Mouse (Mus musculus): ENCODE results near the gene Pdxk.
"Not testable (repeated sequence)": the region's sequence is repeated elsewhere in the genome, so short reads cannot be mapped to it uniquely, and the experiment has no call there.

Pdxk gene

GRCm38 (mm10) chr10:78464792-78465207 lies at the start of gene Pdxk:
Pdxk (minus strand) TSS chr10:78464975.
- DNase-seq, result peak; percentile 97

- no peak for DNase-seq
These were observed 38.4 kb upstream of the Pdxk start for GRCm38 (mm10) chr10:78502986-78503733.

- DNase-seq, result peak; percentile 78
These were observed 22.8 kb upstream of the Pdxk start for GRCm38 (mm10) chr10:78487431-78488086.

- no peak for DNase-seq
These were observed 22.1 kb upstream of the Pdxk start for GRCm38 (mm10) chr10:78486871-78487270.

- DNase-seq, result not testable (repeated sequence)
These were observed 20.6 kb upstream of the Pdxk start for GRCm38 (mm10) chr10:78485369-78485768.

GRCm38 (mm10) chr10:78481928-78482499 lies 17.2 kb upstream of the Pdxk start:
- no peak for DNase-seq

- DNase-seq, result no peak
These were observed 16.5 kb upstream of the Pdxk start for GRCm38 (mm10) chr10:78480954-78481927.

GRCm38 (mm10) chr10:78476821-78477220 lies 12.0 kb upstream of the Pdxk start:
- DNase-seq, result no peak

- DNase-seq, result no peak
These were observed 10.0 kb upstream of the Pdxk start for GRCm38 (mm10) chr10:78474759-78475158.

- DNase-seq, result no peak
These were observed 8.7 kb upstream of the Pdxk start for GRCm38 (mm10) chr10:78473434-78473833.

- DNase-seq, result no peak
These were observed 7.3 kb upstream of the Pdxk start for GRCm38 (mm10) chr10:78472046-78472445.

GRCm38 (mm10) chr10:78470582-78471313 lies 6.0 kb upstream of the Pdxk start:
- no peak for DNase-seq

- DNase-seq, result no peak
These were observed 3.1 kb upstream of the Pdxk start for GRCm38 (mm10) chr10:78467761-78468310.

GRCm38 (mm10) chr10:78466647-78467046 lies 1.9 kb upstream of the Pdxk start:
- no peak for DNase-seq

GRCm38 (mm10) chr10:78465472-78465871 lies 697 bp upstream of the Pdxk start:
- no peak for DNase-seq

GRCm38 (mm10) chr10:78464201-78464791 lies 479 bp downstream of the Pdxk start:
- DNase-seq, result no peak

GRCm38 (mm10) chr10:78463769-78464167 lies 1.0 kb downstream of the Pdxk start:
- peak; percentile 53 for DNase-seq

- DNase-seq, result no peak
These were observed 1.6 kb downstream of the Pdxk start for GRCm38 (mm10) chr10:78462945-78463768.

- DNase-seq, result no peak
These were observed 3.0 kb downstream of the Pdxk start for GRCm38 (mm10) chr10:78461767-78462166.

- DNase-seq, result no peak
These were observed 4.3 kb downstream of the Pdxk start for GRCm38 (mm10) chr10:78460463-78460862.
